Mouse (Mus musculus) cerebellum, adult 9-11 months (tissue): ENCODE results near the gene Tnk1.

Experiments used
- DNase-seq: peaks from one replicate; pipeline ENCODE4 v3.0.0; 2022

Tnk1 gene

GRCm38 (mm10) chr11:69801379-69801977 is 57.1 kb downstream of the Tnk1 start, which contains the start of gene Fgf11:
Fgf11 (minus strand) TSS chr11:69801857.
- no peak for DNase-seq
